Mouse (Mus musculus): Measurements from ENCODE around the gene Zfp513. TPM values are rescaled to one million over a fixed set of nuclear protein-coding genes. Genes with fewer than 3 reads are reported as not detected.

The Zfp513 gene
- 10 to 100 TPM in 1 of 2 experiments, 1 to 10 TPM in 1; 8.8 to 22.4 TPM for polyA plus RNA-seq (2012; fragmentation: generic; extraction: Trizol)

GRCm38 (mm10) chr5:31201742-31202590 is at the start of gene Zfp513:
Gene Zfp513 (minus strand): TSS chr5:31202303.

GRCm38 (mm10) chr5:31251541-31252101 is 49.5 kb upstream of the Zfp513 start, which contains the start of gene Krtcap3:
Gene Krtcap3 (plus strand): TSS chr5:31251691.

GRCm38 (mm10) chr5:31240637-31241521 is 38.8 kb upstream of the Zfp513 start, which contains the start of the genes Nrbp1 and Gm9970:
Gene Nrbp1 (plus strand): TSS chr5:31240864.
Gene Gm9970 (minus strand): TSS chr5:31241232.

GRCm38 (mm10) chr5:31220448-31221303 is 18.6 kb upstream of the Zfp513 start, which contains the start of gene Ppm1g:
Gene Ppm1g (minus strand): TSS chr5:31220687.

GRCm38 (mm10) chr5:31192939-31193630 is 9.0 kb downstream of the Zfp513 start, which contains the start of the genes Snx17 and Eif2b4:
Gene Snx17 (plus strand): TSS chr5:31193227.
Gene Eif2b4 (minus strand): TSS chr5:31193430.

GRCm38 (mm10) chr5:31179766-31180630 is 22.1 kb downstream of the Zfp513 start, which contains the start of the genes Gm29609 and Gtf3c2:
Gene Gm29609 (minus strand): TSS chr5:31179911.
Gene Gtf3c2 (minus strand): TSS chr5:31180144.

GRCm38 (mm10) chr5:31154152-31154553 is 48.0 kb downstream of the Zfp513 start, which contains the start of gene Mpv17:
Gene Mpv17 (minus strand): TSS chr5:31154251.

Other genes with a start within 250 kb of the Zfp513 start
- gene Preb, start 241.9 kb downstream of the Zfp513 start, polyA plus RNA-seq (2012; fragmentation: generic; extraction: Trizol): 100 to 1,000 TPM; 101 to 115 TPM
- under 1 TPM; 0.01 to 0.09 TPM for gene Tcf23, start 233.6 kb downstream of the Zfp513 start, polyA plus RNA-seq (2012; fragmentation: generic; extraction: Trizol)
- gene Atraid, start 154.0 kb downstream of the Zfp513 start, polyA plus RNA-seq (2012; fragmentation: generic; extraction: Trizol): 100 to 1,000 TPM in 1 of 2 experiments, 10 to 100 TPM in 1; 87.3 to 332 TPM
- gene Slc5a6, start 153.4 kb downstream of the Zfp513 start, polyA plus RNA-seq (2012; fragmentation: generic; extraction: Trizol): 1 to 10 TPM; 4.7 to 5.6 TPM
- 10 to 100 TPM; 17.9 to 34.9 TPM for gene Cad, start 147.5 kb downstream of the Zfp513 start, polyA plus RNA-seq (2012; fragmentation: generic; extraction: Trizol)
- gene Dnajc5g, start 96.0 kb downstream of the Zfp513 start, polyA plus RNA-seq (2012; fragmentation: generic; extraction: Trizol): not detected
- 1 to 10 TPM in 1 of 2 experiments, under 1 TPM in 1; 0.47 to 3.0 TPM for gene Slc30a3, start 94.1 kb downstream of the Zfp513 start, polyA plus RNA-seq (2012; fragmentation: generic; extraction: Trizol)
- gene Trim54, start 85.6 kb downstream of the Zfp513 start, polyA plus RNA-seq (2012; fragmentation: generic; extraction: Trizol): under 1 TPM; 0.04 to 0.61 TPM
- gene Ucn, start 63.5 kb downstream of the Zfp513 start, polyA plus RNA-seq (2012; fragmentation: generic; extraction: Trizol): not detected
- 10 to 100 TPM; 21.8 to 85.3 TPM for gene Mpv17, start 48.1 kb downstream of the Zfp513 start, polyA plus RNA-seq (2012; fragmentation: generic; extraction: Trizol)
- gene Gm29609, start 22.4 kb downstream of the Zfp513 start, polyA plus RNA-seq (2012; fragmentation: generic; extraction: Trizol): 1 to 10 TPM in 1 of 2 experiments, under 1 TPM in 1; 0.32 to 2.0 TPM
- gene Gtf3c2, start 22.2 kb downstream of the Zfp513 start, polyA plus RNA-seq (2012; fragmentation: generic; extraction: Trizol): 10 to 100 TPM; 17.7 to 36.2 TPM
- 100 to 1,000 TPM; 166 to 169 TPM for gene Snx17, start 9.1 kb downstream of the Zfp513 start, polyA plus RNA-seq (2012; fragmentation: generic; extraction: Trizol)
- 10 to 100 TPM; 36.4 to 57.5 TPM for gene Eif2b4, start 8.9 kb downstream of the Zfp513 start, polyA plus RNA-seq (2012; fragmentation: generic; extraction: Trizol)
- 100 to 1,000 TPM in 1 of 2 experiments, 10 to 100 TPM in 1; 90.1 to 144 TPM for gene Ppm1g, start 18.4 kb upstream of the Zfp513 start, polyA plus RNA-seq (2012; fragmentation: generic; extraction: Trizol)
- gene Nrbp1, start 38.6 kb upstream of the Zfp513 start, polyA plus RNA-seq (2012; fragmentation: generic; extraction: Trizol): 100 to 1,000 TPM in 1 of 2 experiments, 10 to 100 TPM in 1; 54.1 to 114 TPM
- under 1 TPM in 1 of 2 experiments, not detected in 1; 0.33 TPM for gene Gm9970, start 38.9 kb upstream of the Zfp513 start, polyA plus RNA-seq (2012; fragmentation: generic; extraction: Trizol)
- gene Krtcap3, start 49.4 kb upstream of the Zfp513 start, polyA plus RNA-seq (2012; fragmentation: generic; extraction: Trizol): 1 to 10 TPM in 1 of 2 experiments, under 1 TPM in 1; 0.06 to 4.5 TPM
- 10 to 100 TPM in 1 of 2 experiments, 1 to 10 TPM in 1; 6.9 to 36.9 TPM for gene Ift172, start 88.8 kb upstream of the Zfp513 start, polyA plus RNA-seq (2012; fragmentation: generic; extraction: Trizol)
- 10 to 100 TPM; 18.9 to 26.1 TPM for gene Fndc4, start 93.8 kb upstream of the Zfp513 start, polyA plus RNA-seq (2012; fragmentation: generic; extraction: Trizol)
- not detected for gene Gckr, start 95.1 kb upstream of the Zfp513 start, polyA plus RNA-seq (2012; fragmentation: generic; extraction: Trizol)